16 mouse cellular contexts compared by ENCODE assay signal in the genomic region with DNA sequence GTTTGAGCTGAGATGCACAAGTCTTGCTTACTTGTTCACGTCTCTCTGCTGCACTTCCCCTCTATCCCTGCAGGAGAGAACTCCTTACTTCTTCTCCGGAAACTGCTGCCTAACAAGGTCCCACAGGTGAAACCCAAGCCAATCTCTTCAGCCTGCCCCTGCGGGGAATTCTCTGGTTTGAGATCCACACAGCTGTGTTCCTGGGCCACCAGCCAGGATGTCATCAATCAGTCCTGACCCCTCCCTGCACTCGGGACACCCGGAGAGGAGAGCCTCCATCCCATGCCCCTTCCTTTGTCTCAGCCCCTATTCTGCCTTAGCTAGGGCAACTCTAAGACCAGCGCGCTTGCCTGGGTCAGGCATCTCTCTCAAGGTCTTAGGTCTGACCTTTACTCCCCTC. TPM values are rescaled to one million over a fixed set of nuclear protein-coding genes. Genes with fewer than 3 reads are reported as not detected.
DNase-seq lines count a peak whose midpoint lies in the region; ATAC-seq and TF ChIP-seq lines count a peak whose summit lies in the region.
"Had no signal": no experiment of that assay in that cellular context is flagged by ENCODE, and none has a peak within 500 bp of the region (broad histone marks: within the 10 kb centered on the region; RNA-seq: fewer than 3 reads in every experiment).

No protein-coding gene starts in this region.

- peak overlapping the region; percentile 28; the same call in 1 of the 2 replicates for H3K4me2 ChIP-seq in neural tube, embryonic 12.5 days (replicated peaks)
- H3K4me2 ChIP-seq: heart, embryonic 13.5 days; intestine, embryonic 15.5 days; stomach, embryonic 15.5 days had no signal

- H3K27me3 ChIP-seq in embryonic facial prominence, embryonic 10.5 days (replicated peaks; ENCODE audit: low read depth, poor library complexity, severe bottlenecking): no peaks in the 10 kb centered on the region
- H3K27me3 ChIP-seq in neural tube, embryonic 12.5 days (replicated peaks): no peaks in the 10 kb centered on the region
- H3K27me3 ChIP-seq in thymus, adult 2 months (ENCODE audit: control insufficient read depth, insufficient read depth, low read length): no peaks in the 10 kb centered on the region
- H3K27me3 ChIP-seq: intestine, embryonic 15.5 days; stomach, embryonic 15.5 days had no signal

- WGBS in embryonic facial prominence, embryonic 10.5 days: 17% methylated on average over 7 of the region's 7 CpGs
- WGBS in neural tube, embryonic 12.5 days: 3% methylated on average over 7 of the region's 7 CpGs
- WGBS in thymus, adult 2 months: 32% methylated on average over 7 of the region's 7 CpGs

- no peaks in the 10 kb centered on the region for H3K9me3 ChIP-seq in embryonic facial prominence, embryonic 10.5 days
- no peaks in the 10 kb centered on the region for H3K9me3 ChIP-seq in neural tube, embryonic 12.5 days
- H3K9me3 ChIP-seq: heart, embryonic 13.5 days; intestine, embryonic 15.5 days; stomach, embryonic 15.5 days had no signal

- peak; percentile 20; the same call in 1 of the 2 replicates for TF ChIP-seq CTCF in layer of hippocampus, adult 2 months (conservative IDR thresholded peaks at IDR 0.05)
- no peak for TF ChIP-seq CTCF in thymus, adult 2 months (IDR thresholded peaks at IDR 0.05; ENCODE audit: borderline replicate concordance, control insufficient read depth, extremely low read depth, insufficient read depth, low read length, poor library complexity)

- H3K9ac ChIP-seq in neural tube, embryonic 12.5 days: no peak overlapping the region
- H3K9ac ChIP-seq: heart, embryonic 13.5 days; intestine, embryonic 15.5 days; liver, embryonic 14.5 days; stomach, embryonic 15.5 days had no signal

- H3K27ac ChIP-seq in layer of hippocampus, adult 2 months: no peak overlapping the region
- H3K27ac ChIP-seq in embryonic facial prominence, embryonic 10.5 days (replicated peaks): no peak overlapping the region
- no peak overlapping the region for H3K27ac ChIP-seq in neural tube, embryonic 12.5 days
- H3K27ac ChIP-seq in thymus, adult 2 months (ENCODE audit: control insufficient read depth, insufficient read depth, low read length): no peak overlapping the region
- H3K27ac ChIP-seq: heart, embryonic 13.5 days; intestine, embryonic 15.5 days; liver, embryonic 14.5 days; stomach, embryonic 15.5 days had no signal

- ATAC-seq in neural tube, embryonic 12.5 days (ENCODE audit: low FRiP score, low read depth): peak; percentile 43
- ATAC-seq: intestine, embryonic 15.5 days had no signal

- no peak overlapping the region for H3K4me3 ChIP-seq in layer of hippocampus, adult 2 months
- H3K4me3 ChIP-seq in embryonic facial prominence, embryonic 10.5 days: no peak overlapping the region
- no peak overlapping the region for H3K4me3 ChIP-seq in neural tube, embryonic 12.5 days
- no peak overlapping the region for H3K4me3 ChIP-seq in thymus, adult 2 months (ENCODE audit: control insufficient read depth, insufficient read depth, low read length)
- H3K4me3 ChIP-seq: heart, embryonic 13.5 days; intestine, embryonic 15.5 days; stomach, embryonic 15.5 days had no signal

- peaks cover 24% of the 10 kb centered on the region for H3K4me1 ChIP-seq in embryonic facial prominence, embryonic 10.5 days
- peaks cover 17% of the 10 kb centered on the region for H3K4me1 ChIP-seq in neural tube, embryonic 12.5 days
- peaks cover 3% of the 10 kb centered on the region; the same call in 1 of the 2 replicates for H3K4me1 ChIP-seq in thymus, adult 2 months (replicated peaks; ENCODE audit: control insufficient read depth, insufficient read depth, low read length)
- H3K4me1 ChIP-seq: heart, embryonic 13.5 days; intestine, embryonic 15.5 days; stomach, embryonic 15.5 days had no signal

- no peaks in the 10 kb centered on the region for H3K36me3 ChIP-seq in embryonic facial prominence, embryonic 10.5 days (replicated peaks)
- no peaks in the 10 kb centered on the region for H3K36me3 ChIP-seq in neural tube, embryonic 12.5 days
- H3K36me3 ChIP-seq in thymus, adult 2 months (ENCODE audit: control insufficient read depth, insufficient read depth, low read length): no peaks in the 10 kb centered on the region
- H3K36me3 ChIP-seq: heart, embryonic 13.5 days; intestine, embryonic 15.5 days; stomach, embryonic 15.5 days had no signal

- peak; percentile 60 for DNase-seq in adrenal gland, postnatal 14 days
- no peak for DNase-seq in adrenal gland, postnatal 4 days (ENCODE audit: low spot score in 2 of 2)
- DNase-seq in layer of hippocampus, adult 2 months (ENCODE audit: low spot score in 2 of 2): no peak
- no peak for DNase-seq in layer of hippocampus, postnatal 14 days (ENCODE audit: low spot score in 2 of 2)
- DNase-seq in embryonic facial prominence, embryonic 10.5 days (ENCODE audit: low spot score): peak; percentile 18
- no peak for DNase-seq in spleen, adult 18-20 months
- no peak for DNase-seq in thymus, adult 2 months
- DNase-seq: cerebellum, adult 8-10 months; right cerebral cortex, postnatal 14 days had no signal

- no peak for TF ChIP-seq POLR2A in thymus, adult 2 months (IDR thresholded peaks at IDR 0.05; ENCODE audit: control insufficient read depth, extremely low read depth, insufficient read depth, low read length, poor library complexity)

RNA-seq across cellular contexts. Expression of a gene that starts 38.1 kb away (rescaled TPM):
- 2.1 and 11.4 TPM in 2 replicates for total RNA-seq in adrenal gland, postnatal 14 days (2021)
- 1 to 10 TPM; 3.2 to 4.4 TPM for total RNA-seq in adrenal gland, postnatal 4 days (2021)
- not detected for total RNA-seq in layer of hippocampus, adult 2 months (2021)
- total RNA-seq in layer of hippocampus, postnatal 14 days (2021): not detected
- polyA plus RNA-seq in embryonic facial prominence, embryonic 10.5 days (2016; fragmentation: Nextera tagmentation; extraction: Ambion mirVana): not detected in 2 replicates
- polyA plus RNA-seq in neural tube, embryonic 12.5 days (2016; fragmentation: Nextera tagmentation; extraction: Ambion mirVana): not detected in 2 replicates
- 0.36 and 2.1 TPM in 2 replicates for polyA plus RNA-seq in thymus, adult 2 months (2012; rRNA removed)
- total RNA-seq: megakaryocyte, adult 5-6 weeks; MEL had no signal

Comparison
In these comparisons a context has a peak if more than half of its experiments do, and no peak if none do; other contexts are left out.
1. DNase-seq: peak in adrenal gland, postnatal 14 days (single experiment) and embryonic facial prominence, embryonic 10.5 days (single experiment); none in adrenal gland, postnatal 4 days (0 of 2), layer of hippocampus, adult 2 months (0 of 2), layer of hippocampus, postnatal 14 days (0 of 2), spleen, adult 18-20 months (0 of 2) and thymus, adult 2 months (single experiment).